Mouse (Mus musculus) 3T3-L1 (cell line): ENCODE measurements around the gene Muc1.
A peak's percentile ranks its signal among the peaks of the same experiment; 100 is the strongest.

Experiments used
- DNase-seq: peaks from one replicate; pipeline ENCODE4 v3.0.0-alpha.2; 2015; ENCODE audit warnings: low read depth, low spot score

Muc1 gene

GRCm38 (mm10) chr3:89233562-89234110, 4.8 kb downstream of the Muc1 start:
- no peak for DNase-seq

GRCm38 (mm10) chr3:89236516-89236915, 7.7 kb downstream of the Muc1 start:
- DNase-seq, result no peak

- no peak for DNase-seq
These were observed 8.8 kb downstream of the Muc1 start for GRCm38 (mm10) chr3:89237682-89238081.

- DNase-seq, result no peak
These were observed 9.6 kb downstream of the Muc1 start for GRCm38 (mm10) chr3:89238494-89238893.

- DNase-seq, result peak; percentile 75
These were observed 13.6 kb downstream of the Muc1 start for GRCm38 (mm10) chr3:89242331-89242895.

- peak; percentile 46 for DNase-seq
These were observed 14.8 kb downstream of the Muc1 start for GRCm38 (mm10) chr3:89243609-89244008.

- peak; percentile 52 for DNase-seq
These were observed 15.5 kb downstream of the Muc1 start for GRCm38 (mm10) chr3:89244158-89244981.

- DNase-seq, result no peak
These were observed 16.3 kb downstream of the Muc1 start for GRCm38 (mm10) chr3:89244982-89245687.

GRCm38 (mm10) chr3:89245688-89246171, 16.9 kb downstream of the Muc1 start, which contains the start of gene Krtcap2:
Gene Krtcap2 (plus strand): TSS chr3:89245966.
- DNase-seq, result peak; percentile 83

- peak; percentile 96 for DNase-seq
These were observed 17.6 kb downstream of the Muc1 start, which contains the start of gene Trim46 for GRCm38 (mm10) chr3:89246261-89247100. Gene Trim46 (minus strand): TSS chr3:89246309.

- no peak for DNase-seq
These were observed 18.6 kb downstream of the Muc1 start for GRCm38 (mm10) chr3:89247466-89247865.

- DNase-seq, result peak; percentile 65
These were observed 21.7 kb downstream of the Muc1 start for GRCm38 (mm10) chr3:89250435-89251040.

GRCm38 (mm10) chr3:89251365-89251895, 22.6 kb downstream of the Muc1 start:
- DNase-seq, result no peak

GRCm38 (mm10) chr3:89254994-89255393, 26.1 kb downstream of the Muc1 start:
- no peak for DNase-seq

GRCm38 (mm10) chr3:89256177-89256576, 27.3 kb downstream of the Muc1 start:
- peak; percentile 61 for DNase-seq

GRCm38 (mm10) chr3:89259076-89259475, 30.2 kb downstream of the Muc1 start, which contains the start of gene Dpm3:
Gene Dpm3 (plus strand): TSS chr3:89259358.
- no peak for DNase-seq

- no peak for DNase-seq
These were observed 31.4 kb downstream of the Muc1 start for GRCm38 (mm10) chr3:89260211-89260610.

- no peak for DNase-seq
These were observed 33.6 kb downstream of the Muc1 start for GRCm38 (mm10) chr3:89262417-89262816.

GRCm38 (mm10) chr3:89266439-89266893, 37.6 kb downstream of the Muc1 start:
- DNase-seq, result peak; percentile 93

GRCm38 (mm10) chr3:89268916-89269315, 40.1 kb downstream of the Muc1 start:
- DNase-seq, result no peak
